9 mouse cellular contexts compared by ENCODE assay signal in genomic region chr4:45654804-45655155, GRCm38 (mm10).
DNase-seq lines count a peak whose midpoint lies in the region; ATAC-seq lines count a peak whose summit lies in the region.
"Had no signal": no experiment of that assay in that cellular context is flagged by ENCODE, and none has a peak within 500 bp of the region (broad histone marks: within the 10 kb centered on the region; RNA-seq: fewer than 3 reads in every experiment).

No protein-coding gene starts in this region.

- H3K27me3 ChIP-seq in liver, embryonic 11.5 days (replicated peaks; ENCODE audit: control insufficient read depth, insufficient read depth, low read length): no peaks in the 10 kb centered on the region
- H3K27me3 ChIP-seq in forebrain, embryonic 10.5 days (ENCODE audit: poor library complexity, severe bottlenecking): peaks cover 31% of the 10 kb centered on the region
- H3K27me3 ChIP-seq in hindbrain, embryonic 14.5 days (ENCODE audit: control insufficient read depth, insufficient read depth, low read length): no peaks in the 10 kb centered on the region
- no peaks in the 10 kb centered on the region; the same call in 1 of the 2 replicates for H3K27me3 ChIP-seq in neural tube, embryonic 13.5 days

- H3K4me3 ChIP-seq in liver, embryonic 11.5 days (ENCODE audit: low read depth, low read length): no peak overlapping the region
- peak overlapping the region; percentile 35 for H3K4me3 ChIP-seq in forebrain, embryonic 10.5 days
- H3K4me3 ChIP-seq in hindbrain, embryonic 14.5 days (replicated peaks; ENCODE audit: low read length): no peak overlapping the region
- no peak overlapping the region for H3K4me3 ChIP-seq in neural tube, embryonic 13.5 days

- H3K27ac ChIP-seq in liver, embryonic 11.5 days (ENCODE audit: low read depth, low read length): no peak overlapping the region
- peak overlapping the region; percentile 80 for H3K27ac ChIP-seq in forebrain, embryonic 10.5 days
- H3K27ac ChIP-seq in hindbrain, embryonic 14.5 days: 0 out of 2 replicates have a peak overlapping the region, but pooled peaks have one; percentile 4
- H3K27ac ChIP-seq in neural tube, embryonic 13.5 days (replicated peaks): no peak overlapping the region

- no peak for ATAC-seq in liver, embryonic 11.5 days (replicated peaks; ENCODE audit: low FRiP score)
- no peak for ATAC-seq in hindbrain, embryonic 14.5 days (ENCODE audit: low FRiP score)
- no peak for ATAC-seq in neural tube, embryonic 13.5 days (ENCODE audit: low read depth)

- H3K4me1 ChIP-seq in liver, embryonic 11.5 days (replicated peaks; ENCODE audit: control insufficient read depth, insufficient read depth, low read length): peaks cover 2% of the 10 kb centered on the region
- peaks cover 37% of the 10 kb centered on the region for H3K4me1 ChIP-seq in forebrain, embryonic 10.5 days
- H3K4me1 ChIP-seq in hindbrain, embryonic 14.5 days (replicated peaks; ENCODE audit: control insufficient read depth, insufficient read depth, low read length): peaks cover 16% of the 10 kb centered on the region
- H3K4me1 ChIP-seq in neural tube, embryonic 13.5 days (replicated peaks): peaks cover 22% of the 10 kb centered on the region

- H3K9me3 ChIP-seq in liver, embryonic 11.5 days (ENCODE audit: control insufficient read depth, low read length): no peaks in the 10 kb centered on the region
- no peaks in the 10 kb centered on the region for H3K9me3 ChIP-seq in forebrain, embryonic 10.5 days
- H3K9me3 ChIP-seq in hindbrain, embryonic 14.5 days (ENCODE audit: control insufficient read depth, low read length): no peaks in the 10 kb centered on the region
- no peaks in the 10 kb centered on the region for H3K9me3 ChIP-seq in neural tube, embryonic 13.5 days

- peak overlapping the region; percentile 21; the same call in 1 of the 2 replicates for H3K4me2 ChIP-seq in liver, embryonic 11.5 days
- peak overlapping the region; percentile 31 for H3K4me2 ChIP-seq in hindbrain, embryonic 14.5 days (replicated peaks)
- H3K4me2 ChIP-seq in neural tube, embryonic 13.5 days: peak overlapping the region; percentile 45

- H3K36me3 ChIP-seq in liver, embryonic 11.5 days (ENCODE audit: control insufficient read depth, insufficient read depth, low read length): no peaks in the 10 kb centered on the region
- no peaks in the 10 kb centered on the region for H3K36me3 ChIP-seq in forebrain, embryonic 10.5 days (replicated peaks)
- H3K36me3 ChIP-seq in hindbrain, embryonic 14.5 days (replicated peaks; ENCODE audit: control insufficient read depth, insufficient read depth): no peaks in the 10 kb centered on the region
- no peaks in the 10 kb centered on the region for H3K36me3 ChIP-seq in neural tube, embryonic 13.5 days

- no peak for DNase-seq in liver, embryonic 11.5 days (ENCODE audit: low spot score)
- DNase-seq in liver: no peak
- no peak for DNase-seq in forebrain, embryonic 10.5 days (ENCODE audit: extremely low spot score, low spot score)
- peak; percentile 42 for DNase-seq in hindbrain, embryonic 14.5 days (ENCODE audit: low spot score)
- DNase-seq in adrenal gland, adult 2 months: no peak
- DNase-seq in layer of hippocampus, postnatal 10 days (ENCODE audit: low spot score in 2 of 2): no peak
- no peak for DNase-seq in gastrocnemius, postnatal 10 days
- DNase-seq: lung, adult 18-20 months had no signal

- H3K9ac ChIP-seq in liver, embryonic 11.5 days (ENCODE audit: low read depth, low read length): no peak overlapping the region
- no peak overlapping the region for H3K9ac ChIP-seq in hindbrain, embryonic 14.5 days
- 0 out of 2 replicates have a peak overlapping the region, but pooled peaks have one; percentile 28 for H3K9ac ChIP-seq in neural tube, embryonic 13.5 days

- 20% methylated on average over 4 of the region's 4 CpGs for WGBS in liver, embryonic 11.5 days
- 6% methylated on average over 4 of the region's 4 CpGs for WGBS in forebrain, embryonic 10.5 days
- 4% methylated on average over 4 of the region's 4 CpGs for WGBS in hindbrain, embryonic 14.5 days
- WGBS in neural tube, embryonic 13.5 days: 4% methylated on average over 4 of the region's 4 CpGs

Comparison
In these comparisons a context has a peak if more than half of its experiments do, and no peak if none do; other contexts are left out.
1. H3K27ac ChIP-seq: peak in forebrain, embryonic 10.5 days (single experiment) and hindbrain, embryonic 14.5 days (single experiment); none in liver, embryonic 11.5 days (single experiment) and neural tube, embryonic 13.5 days (single experiment).
2. Peak in every context shown above with its lines, with median percentiles within 50 percentile points of each other: H3K4me2 ChIP-seq.